Mouse (Mus musculus) lung, embryonic 16.5 days (tissue): Measurements from ENCODE around the gene Ptpn7. TPM values are rescaled to one million over a fixed set of nuclear protein-coding genes. Genes with fewer than 3 reads are reported as not detected.
A peak's percentile ranks its signal among the peaks of the same experiment; 100 is the strongest.
"Not testable (repeated sequence)": the region's sequence is repeated elsewhere in the genome, so short reads cannot be mapped to it uniquely, and the experiment has no call there.

Experiments
- ATAC-seq: fragments of 200-750 bp; cut with Nextera tagmentation; 2 replicates; pipeline ENCODE4 v1.8.0; 2017; ENCODE audit warnings: low read depth, mild to moderate bottlenecking, moderate library complexity
- H3K27ac ChIP-seq: fragments of 300-500 bp; sonication (generic); 2 replicates; pipeline ENCODE4 v1.5.1; 2014; ENCODE audit warnings: mild to moderate bottlenecking, control low read depth, low read length
- H3K27me3 ChIP-seq: fragments of 300-500 bp; sonication (generic); 2 replicates; pipeline ENCODE4 v1.6.1; 2014; ENCODE audit warnings: low read depth, low read length, mixed read lengths; ENCODE audit not compliant: control insufficient read depth, insufficient read depth
- H3K36me3 ChIP-seq: fragments of 300-500 bp; sonication (generic); 2 replicates; pipeline ENCODE4 v1.6.1; 2014; ENCODE audit warnings: low read length; ENCODE audit not compliant: control insufficient read depth, insufficient read depth
- H3K4me1 ChIP-seq: fragments of 300-500 bp; sonication (generic); replicated peaks from 2 replicates; pipeline ENCODE4 v1.6.1; 2014; ENCODE audit warnings: low read length, mixed read lengths; ENCODE audit not compliant: control insufficient read depth, insufficient read depth
- H3K4me2 ChIP-seq: fragments of 300-500 bp; sonication (generic); 2 replicates; pipeline ENCODE4 v1.6.1; 2014; ENCODE audit warnings: low read depth, low read length, control low read depth
- H3K4me3 ChIP-seq: fragments of 300-500 bp; sonication (generic); 2 replicates; pipeline ENCODE4 v1.5.1; 2014; ENCODE audit warnings: mild to moderate bottlenecking, low read length, control low read depth
- H3K9ac ChIP-seq: fragments of 300-500 bp; sonication (generic); 2 replicates; pipeline ENCODE4 v1.6.1; 2014; ENCODE audit warnings: low read length, control low read depth
- H3K9me3 ChIP-seq: fragments of 300-500 bp; sonication (generic); 2 replicates; pipeline ENCODE4 v1.6.1; 2016; ENCODE audit warnings: low read length; ENCODE audit not compliant: control insufficient read depth
- WGBS: fragments of 180-500 bp; shearing (Covaris S2); extraction: QIAGEN DNeasy Blood & Tissue Kit; methylation state at CpG from one replicate; pipeline ENCODE4 v1.1.7; 2014; 5-methylcytosine and 5-hydroxymethylcytosine counted together
- polyA plus RNA-seq: library from polyadenylated mRNA; unstranded; fragments of >200 nt; fragmentation: Nextera tagmentation; extraction: Ambion mirVana; gene quantifications from 2 replicates; pipeline ENCODE4 v1.2.1, GENCODE M21; 2015

Ptpn7 gene
- polyA plus RNA-seq, 1 experiment from 2014 or later = 4.4 TPM

- no peak overlapping the region for H3K27ac ChIP-seq
- WGBS = 65% methylated on average over 11 of the region's 11 CpGs
- no peaks in the 10 kb centered on the region for H3K36me3 ChIP-seq
- H3K9me3 ChIP-seq = no peaks in the 10 kb centered on the region
- H3K4me2 ChIP-seq = no peak overlapping the region
- no peak for ATAC-seq
- H3K27me3 ChIP-seq = peaks cover 4% of the 10 kb centered on the region; the same call in 1 of the 2 replicates
- H3K4me1 ChIP-seq = peaks cover 6% of the 10 kb centered on the region; the same call in 1 of the 2 replicates
- no peak overlapping the region for H3K9ac ChIP-seq
- H3K4me3 ChIP-seq = no peak overlapping the region
Observed at GRCm38 (mm10) chr1:135096312-135096711, 36.2 kb upstream of the Ptpn7 start.

- Histone ChIP-seq H3K4me3 (no peak overlapping the region), H3K9me3 (no peaks in the 10 kb centered on the region), H3K27me3 (peaks cover 12% of the 10 kb centered on the region; the same call in 1 of the 2 replicates), H3K36me3 (no peaks in the 10 kb centered on the region), H3K4me2 (no peak overlapping the region), H3K4me1 (peaks cover 12% of the 10 kb centered on the region; the same call in 1 of the 2 replicates), H3K27ac (no peak overlapping the region), H3K9ac (no peak overlapping the region)
- ATAC-seq = no peak
- WGBS = 88% methylated on average over 6 of the region's 6 CpGs
Observed at GRCm38 (mm10) chr1:135097441-135097840, 35.1 kb upstream of the Ptpn7 start.

DNA sequence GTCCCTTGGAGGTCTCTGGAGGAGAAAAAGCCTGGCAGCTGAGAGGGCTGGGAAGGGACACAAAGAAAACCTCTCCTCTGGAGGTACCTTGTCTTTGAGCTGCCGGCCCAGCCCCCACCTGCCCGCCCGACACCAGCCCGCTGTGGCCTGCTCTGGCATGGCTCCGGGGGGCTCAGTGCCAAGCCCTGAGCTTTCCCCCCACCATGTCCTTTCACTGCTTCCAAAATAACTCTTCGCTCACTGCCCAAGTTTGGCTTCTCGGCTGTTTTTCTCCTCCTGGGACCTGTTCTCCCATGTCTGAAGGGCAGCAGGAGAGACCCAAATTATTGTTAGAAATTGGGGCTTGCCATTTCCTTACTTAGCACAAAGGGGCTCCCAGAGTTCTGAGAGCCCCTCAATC lies 34.1 kb upstream of the Ptpn7 start:
- H3K36me3 ChIP-seq = no peaks in the 10 kb centered on the region
- no peak overlapping the region for H3K4me3 ChIP-seq
- no peak for ATAC-seq
- no peak overlapping the region; the same call in 1 of the 2 replicates for H3K27ac ChIP-seq
- peaks cover 16% of the 10 kb centered on the region for H3K27me3 ChIP-seq
- no peaks in the 10 kb centered on the region for H3K9me3 ChIP-seq
- 83% methylated on average over 7 of the region's 7 CpGs for WGBS
- peaks cover 12% of the 10 kb centered on the region; the same call in 1 of the 2 replicates for H3K4me1 ChIP-seq
- no peak overlapping the region for H3K9ac ChIP-seq
- no peak overlapping the region for H3K4me2 ChIP-seq

- Histone ChIP-seq H3K9me3 (no peaks in the 10 kb centered on the region), H3K9ac (no peak overlapping the region), H3K4me2 (no peak overlapping the region), H3K4me3 (no peak overlapping the region), H3K36me3 (no peaks in the 10 kb centered on the region), H3K27ac (no peak overlapping the region), H3K4me1 (peaks cover 19% of the 10 kb centered on the region), H3K27me3 (peaks cover 34% of the 10 kb centered on the region)
- no peak for ATAC-seq
- 50% methylated on average over 7 of the region's 7 CpGs for WGBS
Observed at GRCm38 (mm10) chr1:135100400-135100799, 32.1 kb upstream of the Ptpn7 start.

DNA sequence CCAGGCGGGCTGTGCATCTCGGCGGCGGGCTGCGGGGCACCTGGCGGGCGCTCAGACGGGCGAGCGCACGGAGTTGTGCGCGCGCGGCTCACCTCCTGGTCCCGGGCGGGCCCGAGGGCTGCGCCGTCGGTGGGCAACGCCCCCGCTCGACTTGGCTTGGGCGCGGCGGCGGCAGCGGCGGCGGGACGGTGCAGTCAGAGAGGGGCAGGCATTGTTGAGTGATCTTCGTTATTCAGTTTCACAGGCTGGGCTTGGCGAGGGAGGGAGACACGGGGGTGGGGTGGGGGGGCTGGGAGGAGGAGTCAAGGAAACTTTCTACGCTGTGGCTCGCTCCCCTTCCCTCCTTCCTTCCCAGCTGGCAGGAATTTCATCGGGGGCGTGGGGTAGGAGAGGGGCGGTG lies 27.4 kb upstream of the Ptpn7 start, which contains the start of gene Lgr6:
Gene Lgr6 (minus strand): TSS at position 153 of the 400 bp plus-strand sequence.
- ATAC-seq = peak; percentile 57
- 0% methylated on average over 22 of the region's 40 CpGs for WGBS
- H3K9ac ChIP-seq = peak within 1 kb of the TSS; percentile 50

DNA sequence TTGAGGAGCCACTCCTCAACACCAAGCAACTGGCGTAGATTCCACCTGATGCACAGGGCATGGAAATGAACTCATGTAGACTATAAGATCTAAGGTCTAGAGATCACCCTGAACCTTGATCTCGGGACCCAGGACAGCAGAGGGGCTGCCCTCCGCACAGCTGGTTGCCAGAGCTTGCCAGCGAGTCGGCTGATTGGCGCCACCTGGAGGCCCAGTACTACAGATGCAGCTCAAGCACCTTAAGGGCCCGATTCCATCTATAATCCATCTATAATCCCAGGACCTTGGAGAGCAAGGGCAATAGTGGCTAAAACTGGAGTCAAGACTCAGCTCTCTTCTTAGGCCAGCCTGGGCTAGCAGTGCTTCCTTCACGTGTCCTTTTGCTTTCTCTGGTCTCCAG lies 26.5 kb upstream of the Ptpn7 start:
- WGBS = 1% methylated on average over 8 of the region's 8 CpGs
- peak; percentile 34 for ATAC-seq

More for the DNA sequence above, 27.4 kb upstream of the Ptpn7 start, which contains the start of gene Lgr6:
- H3K4me2 ChIP-seq = peak within 1 kb of the TSS; percentile 69
- peaks cover 44% of the 10 kb centered on the region for H3K27me3 ChIP-seq
- no peak within 1 kb of the TSS for H3K27ac ChIP-seq
- H3K36me3 ChIP-seq = no peaks in the 10 kb centered on the region
- H3K4me3 ChIP-seq = peak within 1 kb of the TSS; percentile 51
- H3K4me1 ChIP-seq = peaks cover 14% of the 10 kb centered on the region; the same call in 1 of the 2 replicates
- H3K9me3 ChIP-seq = no peaks in the 10 kb centered on the region

GRCm38 (mm10) chr1:135108611-135109010 lies 23.9 kb upstream of the Ptpn7 start:
- ATAC-seq = no peak
- no peak overlapping the region for H3K9ac ChIP-seq
- H3K27ac ChIP-seq = no peak overlapping the region
- no peak overlapping the region for H3K4me2 ChIP-seq
- H3K27me3 ChIP-seq = peaks cover 29% of the 10 kb centered on the region
- H3K36me3 ChIP-seq = no peaks in the 10 kb centered on the region
- no peak overlapping the region for H3K4me3 ChIP-seq
- no peaks in the 10 kb centered on the region for H3K9me3 ChIP-seq
- H3K4me1 ChIP-seq = peaks cover 8% of the 10 kb centered on the region; the same call in 1 of the 2 replicates
- 42% methylated on average over 6 of the region's 6 CpGs for WGBS

More for the DNA sequence above, 26.5 kb upstream of the Ptpn7 start:
- Histone ChIP-seq H3K4me3 (no peak overlapping the region), H3K36me3 (no peaks in the 10 kb centered on the region), H3K9ac (no peak overlapping the region), H3K27ac (no peak overlapping the region), H3K9me3 (no peaks in the 10 kb centered on the region), H3K4me2 (peak overlapping the region; percentile 69), H3K4me1 (peaks cover 14% of the 10 kb centered on the region; the same call in 1 of the 2 replicates), H3K27me3 (peaks cover 46% of the 10 kb centered on the region)

DNA sequence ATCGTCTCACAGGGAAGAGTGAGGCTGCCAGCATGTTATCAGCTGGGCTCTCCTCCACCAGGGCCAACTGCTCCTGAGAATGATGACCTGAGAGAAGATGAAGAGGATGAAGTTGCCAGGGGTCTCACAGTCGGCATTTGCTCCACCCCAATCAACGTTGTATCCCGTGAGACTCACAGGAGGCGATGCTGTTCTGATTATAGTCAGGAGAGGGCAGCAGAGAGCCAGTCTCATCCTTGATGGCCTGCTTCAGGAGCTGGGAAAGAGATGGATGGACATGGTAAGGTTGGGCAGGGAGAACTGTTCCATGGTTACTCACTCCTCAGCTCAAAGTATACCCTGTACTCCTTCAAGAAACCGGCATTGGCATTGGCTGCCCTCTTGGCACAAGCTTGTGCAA lies 22.4 kb upstream of the Ptpn7 start:
- no peaks in the 10 kb centered on the region for H3K9me3 ChIP-seq
- no peak overlapping the region for H3K4me2 ChIP-seq
- no peak overlapping the region for H3K9ac ChIP-seq
- H3K4me3 ChIP-seq = no peak overlapping the region
- H3K4me1 ChIP-seq = peaks cover 4% of the 10 kb centered on the region; the same call in 1 of the 2 replicates
- H3K36me3 ChIP-seq = no peaks in the 10 kb centered on the region
- WGBS = 16% methylated on average over 6 of the region's 6 CpGs
- H3K27ac ChIP-seq = no peak overlapping the region
- ATAC-seq = no peak
- H3K27me3 ChIP-seq = peaks cover 14% of the 10 kb centered on the region

DNA sequence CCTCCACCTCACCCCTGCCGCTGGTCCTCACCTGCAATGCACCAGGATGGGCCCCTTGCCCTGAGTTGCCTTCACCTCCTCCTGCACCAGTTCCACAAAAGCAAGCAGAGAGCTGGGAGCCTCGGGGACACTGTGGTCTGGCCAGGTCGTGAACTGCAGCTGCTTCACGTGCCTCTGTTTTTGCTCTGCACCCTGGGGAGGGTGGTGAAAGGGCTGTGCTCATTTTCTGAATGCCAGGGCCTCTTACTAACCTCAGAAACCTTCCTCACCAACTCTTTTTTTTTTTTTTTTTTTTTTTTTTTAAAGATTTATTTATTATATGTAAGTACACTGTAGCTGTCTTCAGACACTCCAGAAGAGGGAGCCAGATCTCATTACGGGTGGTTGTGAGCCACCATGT lies 21.2 kb upstream of the Ptpn7 start:
- ATAC-seq, H3K36me3 ChIP-seq, H3K4me1 ChIP-seq, H3K9me3 ChIP-seq, H3K4me2 ChIP-seq, H3K27ac ChIP-seq, H3K9ac ChIP-seq, H3K4me3 ChIP-seq, H3K27me3 ChIP-seq: not testable (repeated sequence)
- 56% methylated on average over 4 of the region's 5 CpGs for WGBS
